Mouse (Mus musculus) frontal cortex, postnatal 25 days (tissue): ENCODE results near the gene Samd10.

Experiments
- DNase-seq, 2 experiments: peaks; one replicate each; pipeline ENCODE4 v3.0.0; 2022; ENCODE audit warnings: low spot score in 2 of 2

Gene Samd10

GRCm38 (mm10) chr2:181592231-181593041, 6.6 kb downstream of the Samd10 start, which contains the start of gene Zfp512b:
TSS of gene Zfp512b (minus strand) at chr2:181592803.
- peak in 1 of 2 experiments; percentile 48 for DNase-seq

- DNase-seq: no peak
Observed at GRCm38 (mm10) chr2:181591528-181592085, 7.4 kb downstream of the Samd10 start, which contains the start of gene Prpf6. TSS of gene Prpf6 (plus strand) at chr2:181591868.

GRCm38 (mm10) chr2:181590471-181590870, 8.5 kb downstream of the Samd10 start:
- DNase-seq: no peak

- no peak for DNase-seq
Observed at GRCm38 (mm10) chr2:181589732-181590105, 9.3 kb downstream of the Samd10 start.

- DNase-seq: no peak
Observed at GRCm38 (mm10) chr2:181589011-181589731, 9.8 kb downstream of the Samd10 start.

- no peak for DNase-seq
Observed at GRCm38 (mm10) chr2:181588229-181588780, 10.7 kb downstream of the Samd10 start.

- DNase-seq: no peak
Observed at GRCm38 (mm10) chr2:181587796-181588195, 11.2 kb downstream of the Samd10 start.

- peak in 1 of 2 experiments; percentile 2 for DNase-seq
Observed at GRCm38 (mm10) chr2:181586124-181586523, 12.9 kb downstream of the Samd10 start.

GRCm38 (mm10) chr2:181585506-181585905, 13.5 kb downstream of the Samd10 start:
- no peak for DNase-seq

GRCm38 (mm10) chr2:181584411-181584942, 14.5 kb downstream of the Samd10 start, which contains the start of gene Uckl1:
TSS of gene Uckl1 (minus strand) at chr2:181584892.
- DNase-seq: peak in 1 of 2 experiments; percentile 2

GRCm38 (mm10) chr2:181583460-181584257, 15.4 kb downstream of the Samd10 start:
- no peak for DNase-seq

- no peak for DNase-seq
Observed at GRCm38 (mm10) chr2:181582939-181583338, 16.1 kb downstream of the Samd10 start.

- peak in 1 of 2 experiments; percentile 4 for DNase-seq
Observed at GRCm38 (mm10) chr2:181582358-181582757, 16.7 kb downstream of the Samd10 start.

- peak; percentile 74 to 79 for DNase-seq
Observed at GRCm38 (mm10) chr2:181581402-181582120, 17.5 kb downstream of the Samd10 start.

- peak; percentile 52 to 63 for DNase-seq
Observed at GRCm38 (mm10) chr2:181581016-181581401, 18.0 kb downstream of the Samd10 start.

- DNase-seq: peak in 1 of 2 experiments; percentile 2
Observed at GRCm38 (mm10) chr2:181580131-181580772, 18.8 kb downstream of the Samd10 start.

GRCm38 (mm10) chr2:181579681-181580080, 19.3 kb downstream of the Samd10 start:
- DNase-seq: no peak

GRCm38 (mm10) chr2:181578790-181579618, 20.0 kb downstream of the Samd10 start:
- DNase-seq: peak in 1 of 2 experiments; percentile 2
